Mouse (Mus musculus): ENCODE results near the gene Plcd3.

The Plcd3 gene

GRCm38 (mm10) chr11:103066191-103067050, 35.0 kb downstream of the Plcd3 start:
- DNase-seq (ENCODE audit: low spot score in 2 of 2) = no peak

GRCm38 (mm10) chr11:103058499-103059085, 42.9 kb downstream of the Plcd3 start:
- DNase-seq (ENCODE audit: low spot score in 2 of 2) = no peak

GRCm38 (mm10) chr11:103056636-103057035, 44.8 kb downstream of the Plcd3 start:
- DNase-seq (ENCODE audit: low spot score in 2 of 2) = no peak

- peak; percentile 83 to 86 for DNase-seq (ENCODE audit: low spot score in 2 of 2)
These were observed 46.7 kb downstream of the Plcd3 start for GRCm38 (mm10) chr11:103054798-103055197.

- no peak for DNase-seq (ENCODE audit: low spot score in 2 of 2)
These were observed 48.0 kb downstream of the Plcd3 start for GRCm38 (mm10) chr11:103053191-103054076.

GRCm38 (mm10) chr11:103052078-103052477, 49.4 kb downstream of the Plcd3 start:
- DNase-seq (ENCODE audit: low spot score in 2 of 2) = no peak

GRCm38 (mm10) chr11:103051249-103051691, 50.2 kb downstream of the Plcd3 start:
- DNase-seq (ENCODE audit: low spot score in 2 of 2) = peak; percentile 62 to 63

GRCm38 (mm10) chr11:103050153-103050552, 51.3 kb downstream of the Plcd3 start:
- DNase-seq (ENCODE audit: low spot score in 2 of 2) = no peak

GRCm38 (mm10) chr11:103049611-103050010, 51.8 kb downstream of the Plcd3 start:
- no peak for DNase-seq (ENCODE audit: low spot score in 2 of 2)

GRCm38 (mm10) chr11:103046286-103046685, 55.2 kb downstream of the Plcd3 start:
- no peak for DNase-seq (ENCODE audit: low spot score in 2 of 2)

- DNase-seq (ENCODE audit: low spot score in 2 of 2) = no peak
These were observed 57.5 kb downstream of the Plcd3 start for GRCm38 (mm10) chr11:103043982-103044381.

- DNase-seq (ENCODE audit: low spot score in 2 of 2) = no peak
These were observed 58.6 kb downstream of the Plcd3 start for GRCm38 (mm10) chr11:103042828-103043227.

- peak; percentile 70 to 72 for DNase-seq (ENCODE audit: low spot score in 2 of 2)
These were observed 63.4 kb downstream of the Plcd3 start for GRCm38 (mm10) chr11:103038037-103038436.

GRCm38 (mm10) chr11:103036881-103037465, 64.5 kb downstream of the Plcd3 start:
- no peak for DNase-seq (ENCODE audit: low spot score in 2 of 2)

- no peak for DNase-seq (ENCODE audit: low spot score in 2 of 2)
These were observed 66.5 kb downstream of the Plcd3 start for GRCm38 (mm10) chr11:103035007-103035406.

GRCm38 (mm10) chr11:103033030-103033429, 68.4 kb downstream of the Plcd3 start:
- peak; percentile 67 to 74 for DNase-seq (ENCODE audit: low spot score in 2 of 2)

- DNase-seq (ENCODE audit: low spot score in 2 of 2) = peak; percentile 96 to 97
These were observed 73.1 kb downstream of the Plcd3 start, which contains the start of the genes Nmt1 and Dcakd for GRCm38 (mm10) chr11:103028176-103028891. Nmt1 (plus strand) TSS chr11:103028190. Dcakd (minus strand) TSS chr11:103028333.

GRCm38 (mm10) chr11:103027570-103028175, 73.8 kb downstream of the Plcd3 start:
- DNase-seq (ENCODE audit: low spot score in 2 of 2) = no peak

- no peak for DNase-seq (ENCODE audit: low spot score in 2 of 2)
These were observed 74.6 kb downstream of the Plcd3 start for GRCm38 (mm10) chr11:103026901-103027300.

- no peak for DNase-seq (ENCODE audit: low spot score in 2 of 2)
These were observed 77.5 kb downstream of the Plcd3 start for GRCm38 (mm10) chr11:103023974-103024373.

All from right cerebral cortex, postnatal 10 days (tissue).